Mouse (Mus musculus) CH12.LX (cell line): ENCODE measurements at regions not wholly inside any gene's neighbourhood (a gene's known extent, or its start where the extent isn't known, plus 50 kb on each side); places are given as distances from the start of the nearest gene placed in this dataset.
A peak's percentile ranks its signal among the peaks of the same experiment; 100 is the strongest.

Experiments
- DNase-seq: peaks from one replicate; pipeline ENCODE4 v3.0.0-alpha.2; 2013; ENCODE audit errors: extremely low read depth
- H3K27ac ChIP-seq: 2 replicates; pipeline ENCODE4 v1.5.1; 2012; ENCODE audit warnings: low read depth, mild to moderate bottlenecking, control low read depth, moderate library complexity; ENCODE audit not compliant: insufficient read depth
- H3K27me3 ChIP-seq: replicated peaks from 2 replicates; pipeline ENCODE3; 2012; ENCODE audit warnings: inconsistent platforms
- H3K36me3 ChIP-seq, 2 experiments: replicated peaks in 1 of 2; 2 replicates each; pipeline versions ENCODE3 to v1.6.1; 2012; ENCODE audit warnings: inconsistent platforms in 1 of 2, low read length in 1 of 2, mild to moderate bottlenecking in 1 of 2, mixed read lengths in 1 of 2, moderate library complexity in 1 of 2; ENCODE audit not compliant: control insufficient read depth in 1 of 2, insufficient read depth in 1 of 2
- H3K4me1 ChIP-seq, 2 experiments: 2 replicates each; pipeline ENCODE4 v1.6.1; 2012; ENCODE audit warnings: inconsistent platforms in 1 of 2, moderate library complexity in 1 of 2; ENCODE audit not compliant: insufficient read depth in 2 of 2, control insufficient read depth in 1 of 2
- H3K4me2 ChIP-seq: 2 replicates; pipeline ENCODE4 v1.6.1; 2012; ENCODE audit warnings: low read depth, mild to moderate bottlenecking, control low read depth; ENCODE audit not compliant: poor library complexity, insufficient read depth, severe bottlenecking
- H3K4me3 ChIP-seq, 3 experiments: fragments of 150-350 bp in 1 of 3; sonication (generic) in 1 of 3; replicated peaks in 1 of 3; 2 replicates each; pipeline versions ENCODE3 to v1.5.1; 2011 to 2012; ENCODE audit warnings: low read depth in 2 of 3, low read length in 2 of 3, mild to moderate bottlenecking in 2 of 3, moderate library complexity in 2 of 3, control low read depth in 1 of 3, improper control_type of control experiment in 1 of 3, inconsistent platforms in 1 of 3, mixed read lengths in 1 of 3; ENCODE audit not compliant: poor library complexity in 1 of 3
- H3K79me2 ChIP-seq: replicated peaks from 2 replicates; pipeline ENCODE4 v1.6.1; 2012; ENCODE audit warnings: mild to moderate bottlenecking, moderate library complexity; ENCODE audit not compliant: control insufficient read depth, poor library complexity, insufficient read depth, severe bottlenecking; ENCODE audit errors: extremely low read depth
- H3K9ac ChIP-seq: 2 replicates; pipeline ENCODE4 v1.6.1; 2012; ENCODE audit warnings: low read depth, mild to moderate bottlenecking, control low read depth, moderate library complexity; ENCODE audit not compliant: insufficient read depth
- H3K9me3 ChIP-seq: replicated peaks from 2 replicates; pipeline ENCODE3; 2012; ENCODE audit warnings: low read length, inconsistent platforms, mixed read lengths
- CHD2 ChIP-seq: IDR thresholded peaks from 2 replicates; pipeline ENCODE4 v1.6.1; 2011; ENCODE audit warnings: low read length, improper control_type of control experiment
- CTCF ChIP-seq, 2 experiments: IDR thresholded peaks in 1 of 2; conservative IDR thresholded peaks in 1 of 2; 2 replicates each; pipeline ENCODE4 v1.5.1; 2011 to 2012; ENCODE audit warnings: low read depth in 2 of 2, low read length in 2 of 2, improper control_type of control experiment in 1 of 2, inconsistent platforms in 1 of 2, mild to moderate bottlenecking in 1 of 2, moderate library complexity in 1 of 2
- E2F4 ChIP-seq: IDR thresholded peaks from 2 replicates; pipeline ENCODE4 v1.6.1; 2011; ENCODE audit warnings: low read depth, low read length, improper control_type of control experiment; ENCODE audit not compliant: insufficient replicate concordance
- EP300 ChIP-seq: IDR thresholded peaks from 2 replicates; pipeline ENCODE4 v1.6.1; 2011; ENCODE audit warnings: low read length, improper control_type of control experiment
- JUND ChIP-seq: conservative IDR thresholded peaks from 2 replicates; pipeline ENCODE4 v1.6.1; 2011; ENCODE audit warnings: low read depth, low read length, improper control_type of control experiment
- MAFK ChIP-seq: IDR thresholded peaks from 2 replicates; pipeline ENCODE4 v1.6.1; 2011; ENCODE audit warnings: low read length, improper control_type of control experiment; ENCODE audit not compliant: insufficient replicate concordance
- MAZ ChIP-seq: IDR thresholded peaks from 2 replicates; pipeline ENCODE4 v1.6.1; 2012; ENCODE audit warnings: low read depth, mild to moderate bottlenecking, inconsistent platforms, low read length, improper control_type of control experiment, moderate library complexity
- MXI1 ChIP-seq: IDR thresholded peaks from 2 replicates; pipeline ENCODE4 v1.6.1; 2011; ENCODE audit warnings: mild to moderate bottlenecking, low read depth, low read length, improper control_type of control experiment
- MYC ChIP-seq: IDR thresholded peaks from 2 replicates; pipeline ENCODE4 v1.6.1; 2011; ENCODE audit warnings: low read depth, mild to moderate bottlenecking, improper control_type of control experiment, low read length
- NELFE ChIP-seq: IDR thresholded peaks from 2 replicates; pipeline ENCODE4 v1.6.1; 2011; ENCODE audit warnings: low read depth, low read length, improper control_type of control experiment
- PAX5 ChIP-seq: IDR thresholded peaks from 2 replicates; pipeline ENCODE4 v1.6.1; 2012; ENCODE audit warnings: low read length, inconsistent platforms, mixed read lengths
- POLR2A ChIP-seq: IDR thresholded peaks from 2 replicates; pipeline ENCODE4 v1.6.1; 2011; ENCODE audit warnings: low read depth, mild to moderate bottlenecking, improper control_type of control experiment, low read length
- POLR2AphosphoS2 ChIP-seq: IDR thresholded peaks from 2 replicates; pipeline ENCODE4 v1.6.1; 2011; ENCODE audit warnings: low read depth, low read length, improper control_type of control experiment
- TCF12 ChIP-seq: IDR thresholded peaks from 2 replicates; pipeline ENCODE4 v1.6.1; 2014; ENCODE audit warnings: low read depth, mild to moderate bottlenecking, inconsistent platforms, low read length, improper control_type of control experiment
- ZMIZ1 ChIP-seq: IDR thresholded peaks from 2 replicates; pipeline ENCODE4 v1.6.1; 2012; ENCODE audit warnings: low read depth, mild to moderate bottlenecking, inconsistent platforms, low read length, improper control_type of control experiment
- dilution Hi-C: fragments of 300-500 bp; cut with MboI; formaldehyde crosslinking; loops from 2 replicates; pipeline ENCODE4 v1.14.3; 2020; ENCODE audit warnings: low sequenced_read_pairs; ENCODE audit not compliant: extremely low pct_unique_long_range_greater_than_20kb, extremely low pct_ligation_motif_present
- in situ Hi-C: fragments of 300-500 bp; cut with MboI; formaldehyde crosslinking; loops from 3 replicates; pipeline ENCODE4 v1.14.3; 2019; ENCODE audit warnings: low sequenced_read_pairs, low pct_ligation_motif_present, low pct_unique_long_range_greater_than_20kb, mixed read lengths

DNA sequence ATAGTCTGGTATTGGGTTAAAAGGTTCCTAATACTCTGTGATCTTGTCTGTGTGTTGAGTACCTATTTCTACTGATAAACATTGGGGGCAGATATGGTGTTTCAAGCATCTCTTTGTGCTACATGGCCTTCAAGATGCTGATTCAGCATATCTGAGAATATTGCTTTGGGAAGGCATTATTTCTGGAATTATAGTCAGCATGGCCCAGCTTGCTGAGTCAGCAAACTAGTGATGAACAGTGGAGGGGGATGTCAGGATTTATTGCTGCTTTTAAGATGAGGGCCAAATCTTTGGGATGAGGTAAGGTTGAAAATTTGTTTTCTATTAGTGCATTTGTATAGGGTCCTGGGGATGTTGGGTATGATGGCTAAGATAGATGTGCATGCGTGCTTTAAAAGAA is 983.8 kb upstream of the Ddx18 start:
- Histone ChIP-seq H3K4me2 (no peak overlapping the region), H3K4me3 (no peak overlapping the region), H3K27me3 (no peaks in the 10 kb centered on the region), H3K9me3 (peaks cover 43% of the 10 kb centered on the region), H3K79me2 (no peaks in the 10 kb centered on the region), H3K4me1 (no peaks in the 10 kb centered on the region), H3K9ac (no peak overlapping the region), H3K36me3 (no peaks in the 10 kb centered on the region), H3K27ac (no peak overlapping the region)
- in situ Hi-C loops: no loop called here
- no peak for DNase-seq
- dilution Hi-C loops: no loop called here
- peak; percentile 68 for TF ChIP-seq MAFK
- no peak for TF ChIP-seq CTCF (conservative IDR thresholded peaks at IDR 0.05 in 1 of 2, IDR thresholded peaks at IDR 0.05 in 1 of 2; ENCODE audit: low read depth in 2 of 2, low read length in 2 of 2)

- peaks cover 29% of the 10 kb centered on the region for H3K9me3 ChIP-seq
- DNase-seq: no peak
- no peak overlapping the region for H3K4me3 ChIP-seq
- no peak overlapping the region for H3K4me2 ChIP-seq
- dilution Hi-C loops (no loop called here), in situ Hi-C loops (no loop called here)
- TF ChIP-seq POLR2AphosphoS2: no peak
- no peak for TF ChIP-seq TCF12
- TF ChIP-seq EP300: no peak
- H3K36me3 ChIP-seq: no peaks in the 10 kb centered on the region
- no peak overlapping the region for H3K9ac ChIP-seq
- no peak overlapping the region for H3K27ac ChIP-seq
- no peaks in the 10 kb centered on the region for H3K79me2 ChIP-seq
- no peaks in the 10 kb centered on the region for H3K4me1 ChIP-seq
- no peaks in the 10 kb centered on the region for H3K27me3 ChIP-seq
These were observed 941.8 kb upstream of the Ddx18 start for GRCm38 (mm10) chr1:122509580-122509979.

GRCm38 (mm10) chr1:122501707-122502106 is 933.9 kb upstream of the Ddx18 start:
- TF ChIP-seq EP300 (no peak), MYC (no peak), MAZ (no peak), MXI1 (no peak), ZMIZ1 (no peak), PAX5 (no peak), POLR2A (no peak), JUND (no peak), TCF12 (no peak), E2F4 (no peak), CHD2 (no peak), NELFE (no peak), POLR2AphosphoS2 (no peak)
- H3K4me1 ChIP-seq: no peaks in the 10 kb centered on the region
- peaks cover 51% of the 10 kb centered on the region for H3K9me3 ChIP-seq
- no peak overlapping the region for H3K9ac ChIP-seq
- H3K36me3 ChIP-seq: no peaks in the 10 kb centered on the region
- no peak for DNase-seq
- dilution Hi-C loops (no loop called here), in situ Hi-C loops (no loop called here)
- H3K27me3 ChIP-seq: no peaks in the 10 kb centered on the region
- no peak overlapping the region for H3K4me2 ChIP-seq
- no peak overlapping the region for H3K27ac ChIP-seq
- H3K4me3 ChIP-seq: no peak overlapping the region
- H3K79me2 ChIP-seq: no peaks in the 10 kb centered on the region
